Mouse (Mus musculus): ENCODE results near the gene Stam.

Gene Stam

DNA sequence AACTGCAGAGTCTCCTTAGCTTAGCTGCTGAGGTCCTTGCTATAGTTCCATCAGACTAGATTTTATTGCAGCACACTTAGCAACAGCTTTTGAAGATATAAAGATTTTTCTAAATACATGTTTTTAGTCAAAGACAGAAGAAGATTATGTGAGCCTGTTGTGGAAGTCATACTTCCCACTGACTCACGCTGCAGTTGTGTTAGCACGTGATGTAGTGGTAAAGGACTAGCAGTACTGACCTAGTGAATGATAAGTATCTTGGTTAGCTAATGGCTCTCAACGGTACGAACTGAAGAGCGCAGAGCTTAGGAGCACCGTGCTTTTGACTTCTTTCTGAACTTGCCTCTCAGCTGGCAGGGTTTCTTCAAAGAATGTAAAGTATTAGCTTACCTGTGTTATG, 52.5 kb downstream of the Stam start:
- DNase-seq (ENCODE audit: low read depth, low spot score), result no peak

DNA sequence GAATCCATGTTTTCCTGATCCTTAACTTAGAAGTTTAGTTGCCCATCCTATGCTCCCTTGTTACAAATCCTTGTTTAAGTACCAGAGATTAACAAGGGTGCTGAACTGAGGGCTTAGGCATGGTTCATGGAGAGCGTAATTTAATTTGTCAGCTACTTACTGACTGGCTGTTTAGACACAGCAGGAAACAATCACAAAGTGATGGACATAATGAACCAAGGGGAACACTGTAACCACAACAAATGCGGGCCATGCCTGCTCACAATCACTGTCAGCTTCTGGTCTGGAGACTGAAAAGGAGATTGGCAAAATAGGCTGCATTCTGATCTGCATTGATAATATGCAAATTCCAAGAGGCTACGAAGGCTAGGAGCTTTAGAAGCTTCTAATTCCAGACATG, 53.7 kb downstream of the Stam start:
- no peak for DNase-seq (ENCODE audit: low read depth, low spot score)

DNA sequence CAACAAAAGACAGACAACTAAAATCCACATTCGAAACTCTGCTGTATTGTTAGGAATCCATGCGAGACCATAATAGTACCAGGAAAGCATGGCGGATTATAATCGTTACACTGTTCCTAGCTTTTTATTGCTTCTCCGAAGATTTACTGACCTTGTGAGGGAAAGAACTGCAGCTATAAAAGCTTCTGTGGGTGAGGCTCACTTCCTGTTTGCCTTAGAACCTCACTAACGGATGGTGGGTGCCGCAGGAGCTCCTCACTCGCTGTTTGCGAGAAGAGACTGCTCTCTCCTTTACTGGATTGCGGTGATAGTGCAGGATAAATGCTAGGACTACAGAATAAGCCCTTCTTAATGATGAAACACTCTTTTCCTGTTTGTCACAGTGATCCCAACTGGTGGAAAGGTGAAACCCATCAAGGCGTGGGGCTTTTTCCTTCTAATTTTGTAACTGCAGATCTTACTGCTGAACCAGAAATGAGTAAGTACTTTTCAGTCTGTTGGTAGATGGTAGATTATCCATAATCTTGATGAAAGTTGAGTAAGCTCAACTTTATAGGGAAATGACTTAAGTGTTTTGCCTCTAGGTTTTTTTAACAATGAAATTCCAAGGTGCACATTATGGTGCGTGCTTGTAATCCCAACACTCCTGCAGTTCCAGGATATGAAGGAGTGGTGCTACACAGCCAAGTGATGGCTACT, 56.9 kb downstream of the Stam start:
- DNase-seq (ENCODE audit: low read depth, low spot score), result no peak

DNA sequence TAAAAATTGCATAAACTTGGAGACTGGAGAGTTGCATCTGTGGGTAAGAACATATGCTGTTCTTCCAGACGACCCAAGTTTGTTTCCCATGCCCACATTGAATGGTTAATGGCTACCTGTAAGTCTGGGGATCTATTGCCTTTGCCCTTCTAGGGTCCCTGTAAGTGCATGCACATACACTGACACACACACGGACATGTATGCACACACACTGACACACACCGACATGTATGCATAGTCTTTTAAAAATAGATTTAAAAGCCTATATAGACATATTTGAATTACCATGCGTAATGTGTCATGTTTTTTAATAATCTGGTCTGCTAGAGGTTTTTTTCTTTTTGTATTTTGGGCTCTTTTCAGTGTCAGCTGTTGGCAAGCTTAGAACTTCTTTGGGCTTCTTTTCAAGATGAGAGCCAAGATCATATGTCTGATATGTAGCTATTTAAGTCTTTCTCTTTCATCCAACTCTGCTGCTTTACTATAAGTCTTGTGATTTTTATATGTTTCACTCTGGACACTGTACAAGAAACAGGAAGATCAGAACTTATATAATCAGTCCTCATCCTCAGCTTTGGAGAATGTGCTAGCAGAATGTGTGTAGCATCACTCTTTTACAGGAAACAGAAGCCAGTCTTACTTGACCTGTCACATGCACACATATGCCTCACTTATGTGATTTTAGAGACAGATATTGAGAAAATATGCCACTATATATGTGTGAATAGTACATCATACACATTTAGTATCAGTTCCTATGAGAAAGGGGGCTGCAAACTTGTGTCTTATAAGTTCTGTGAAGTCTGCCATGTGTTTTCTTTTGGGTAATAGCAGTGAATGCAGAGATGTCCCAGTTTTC, 58.8 kb downstream of the Stam start:
- no peak for DNase-seq (ENCODE audit: low read depth, low spot score)

DNA sequence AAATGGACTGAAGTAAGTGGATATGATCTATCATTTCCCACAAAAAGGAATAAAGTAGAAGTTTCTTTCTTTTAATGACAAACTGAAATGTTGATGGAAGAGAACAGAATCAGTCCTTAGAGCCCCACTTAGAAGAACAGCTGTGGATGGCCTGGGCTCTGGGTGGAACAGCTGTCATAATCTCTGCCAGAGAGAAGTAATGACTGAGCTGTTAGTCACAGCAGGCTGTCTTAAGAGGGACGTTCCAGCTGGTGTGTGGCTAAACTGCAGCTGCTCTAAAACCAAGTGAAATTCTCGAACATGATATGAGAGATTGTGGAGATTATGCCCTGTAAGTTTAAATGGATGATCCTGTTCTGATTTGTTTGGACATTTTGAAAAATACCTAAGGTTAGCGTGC, 63.0 kb downstream of the Stam start:
- no peak for DNase-seq (ENCODE audit: low read depth, low spot score)

DNA sequence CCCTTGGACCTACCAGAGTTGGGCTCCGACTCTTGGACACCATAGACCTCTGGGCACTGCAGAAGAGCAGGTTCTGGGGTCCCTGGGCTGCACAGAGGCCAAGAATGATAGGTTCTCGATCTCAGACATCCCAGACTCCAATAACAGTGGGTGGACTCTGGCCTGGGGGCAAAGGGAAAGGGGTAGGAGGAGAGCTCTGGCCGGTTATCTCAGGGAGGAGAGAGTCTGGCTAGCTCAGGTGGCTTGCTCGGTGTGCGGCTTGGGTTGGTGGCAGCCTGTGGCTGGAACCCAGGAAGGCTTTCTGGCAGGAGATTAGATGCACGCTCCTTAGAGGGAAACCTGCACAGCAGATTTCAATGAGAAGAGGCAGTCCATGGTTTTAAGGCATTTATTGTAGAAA, 65.7 kb downstream of the Stam start:
- no peak for DNase-seq (ENCODE audit: low read depth, low spot score)

DNA sequence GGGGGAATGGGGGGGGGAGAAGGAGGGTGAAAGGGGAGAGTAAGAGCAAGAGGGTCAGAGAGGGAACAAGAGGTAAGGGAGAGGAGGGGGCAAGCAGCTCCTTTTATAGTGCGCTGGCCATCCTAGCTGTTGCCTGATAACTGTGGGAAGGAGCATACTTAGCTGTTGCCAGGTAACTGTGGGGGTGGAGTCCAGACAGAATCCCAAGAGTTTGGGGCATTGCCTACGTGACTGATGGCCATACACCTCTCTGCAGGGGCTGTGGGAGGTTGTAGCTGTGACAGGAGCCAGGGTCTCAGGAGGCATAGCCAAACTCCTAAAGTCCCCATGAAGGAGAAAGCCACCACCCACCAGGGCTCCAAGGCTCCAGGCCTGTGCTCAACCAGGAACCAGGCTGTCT, 66.1 kb downstream of the Stam start:
- DNase-seq (ENCODE audit: low read depth, low spot score), result peak; percentile 42

DNA sequence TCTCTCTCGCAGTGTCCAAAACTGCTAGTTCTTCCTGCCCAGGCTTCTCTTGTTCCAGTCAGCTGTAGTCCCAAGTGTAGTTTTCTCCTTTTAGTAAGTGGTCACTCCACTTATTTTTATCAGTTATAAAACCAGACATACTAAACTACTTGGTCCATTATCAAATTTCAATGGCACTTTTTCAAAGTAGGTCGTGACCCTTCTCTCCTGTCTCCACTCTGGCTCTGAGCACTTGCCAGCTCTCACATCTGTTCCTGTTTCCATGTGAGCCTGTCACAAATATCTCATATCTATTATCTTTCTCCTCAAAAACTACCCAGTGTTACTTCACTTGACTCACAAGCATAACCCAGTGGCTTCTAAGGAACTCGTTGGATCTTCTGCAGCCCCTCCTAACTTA, 71.4 kb downstream of the Stam start:
- no peak for DNase-seq (ENCODE audit: low read depth, low spot score)

DNA sequence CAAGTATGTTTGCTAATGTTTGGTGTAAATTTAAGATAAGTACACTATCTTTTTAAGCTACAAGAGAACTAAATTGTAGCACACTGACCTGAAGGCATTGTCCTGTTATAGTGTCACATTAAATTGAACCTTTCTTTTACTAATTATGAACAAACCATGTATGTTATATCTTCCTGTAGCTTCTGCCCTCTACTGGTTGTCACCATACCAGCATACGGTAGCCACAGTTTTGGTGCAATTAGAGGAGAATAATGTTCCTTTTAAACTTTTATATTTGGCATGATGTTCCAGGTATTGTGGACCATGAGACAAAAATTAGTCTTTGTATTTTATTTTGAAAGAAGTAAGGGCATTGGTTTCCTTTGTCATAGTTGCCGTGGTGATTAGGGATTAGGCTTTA, 73.0 kb downstream of the Stam start:
- no peak for DNase-seq (ENCODE audit: low read depth, low spot score)

DNA sequence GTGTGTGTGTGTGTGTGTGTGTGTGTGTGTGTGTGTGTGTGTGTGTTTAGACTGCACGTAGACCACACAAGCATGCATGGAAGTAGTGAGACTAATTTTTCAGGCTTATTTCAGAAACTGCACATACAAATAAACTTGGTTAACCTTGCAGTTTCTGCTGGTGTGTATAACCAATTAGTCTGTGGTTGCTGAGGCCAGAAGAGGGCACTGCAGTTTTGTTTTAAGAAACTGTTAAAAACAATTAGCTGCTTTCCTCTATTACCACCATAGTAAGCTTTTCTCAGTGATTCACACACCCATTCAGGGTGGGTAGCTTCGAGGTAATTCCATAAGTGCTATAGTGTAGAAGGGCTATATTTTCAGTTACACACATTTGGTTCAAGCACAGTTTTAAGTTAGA, 76.9 kb downstream of the Stam start:
- no peak for DNase-seq (ENCODE audit: low read depth, low spot score)

DNA sequence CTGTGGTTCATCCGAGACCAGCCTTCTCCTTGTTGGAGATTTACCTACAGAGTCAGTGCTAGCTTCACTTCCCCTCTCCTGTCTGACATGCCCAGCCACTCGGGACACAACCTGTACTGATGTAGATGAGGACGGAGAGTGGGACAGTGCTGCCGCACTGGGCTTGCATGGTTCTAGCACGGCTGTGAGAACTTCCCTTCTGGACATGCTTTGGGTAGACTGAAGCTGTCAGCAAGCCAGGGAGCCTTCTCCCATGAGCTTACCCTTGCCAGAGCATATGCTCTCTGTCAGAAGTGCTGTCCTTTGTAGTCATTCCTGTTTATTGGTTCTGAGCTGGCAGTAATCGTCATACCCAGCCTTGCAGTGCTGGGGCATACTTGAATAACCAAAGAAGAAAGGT, 78.0 kb downstream of the Stam start:
- DNase-seq (ENCODE audit: low read depth, low spot score), result no peak

- DNase-seq (ENCODE audit: low read depth, low spot score), result no peak
Observed at GRCm38 (mm10) chr2:14159047-14159446, 85.1 kb downstream of the Stam start.

- no peak for DNase-seq (ENCODE audit: low read depth, low spot score)
Observed at GRCm38 (mm10) chr2:14159756-14160155, 85.9 kb downstream of the Stam start.

DNA sequence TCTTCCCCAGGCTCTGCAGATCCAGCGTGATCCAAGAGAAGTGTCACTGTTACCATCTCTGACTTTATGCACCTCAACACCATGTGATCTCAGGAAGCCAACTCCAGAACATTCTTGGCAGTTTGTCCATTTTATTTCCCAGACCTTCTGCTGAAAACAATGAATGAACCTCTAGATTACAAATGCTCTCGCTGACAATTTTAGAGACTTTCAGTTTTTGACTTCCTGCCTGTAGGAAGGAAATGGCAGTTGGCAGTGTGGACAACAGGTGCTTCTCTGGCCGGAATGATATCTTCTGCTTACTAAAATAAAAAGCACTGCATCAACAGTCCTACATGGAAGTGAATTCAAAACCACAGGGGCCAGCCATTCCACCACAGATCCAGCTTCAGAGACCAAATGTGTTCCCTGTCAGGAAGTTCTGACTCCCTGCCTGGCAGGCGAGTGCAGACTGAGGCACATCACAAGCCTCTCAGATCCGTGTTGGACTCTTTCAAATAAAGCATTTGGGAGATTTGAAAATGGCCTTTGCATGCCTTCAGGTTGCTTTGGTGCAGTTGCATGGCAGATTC, 90.6 kb downstream of the Stam start:
- DNase-seq (ENCODE audit: low read depth, low spot score), result no peak

DNA sequence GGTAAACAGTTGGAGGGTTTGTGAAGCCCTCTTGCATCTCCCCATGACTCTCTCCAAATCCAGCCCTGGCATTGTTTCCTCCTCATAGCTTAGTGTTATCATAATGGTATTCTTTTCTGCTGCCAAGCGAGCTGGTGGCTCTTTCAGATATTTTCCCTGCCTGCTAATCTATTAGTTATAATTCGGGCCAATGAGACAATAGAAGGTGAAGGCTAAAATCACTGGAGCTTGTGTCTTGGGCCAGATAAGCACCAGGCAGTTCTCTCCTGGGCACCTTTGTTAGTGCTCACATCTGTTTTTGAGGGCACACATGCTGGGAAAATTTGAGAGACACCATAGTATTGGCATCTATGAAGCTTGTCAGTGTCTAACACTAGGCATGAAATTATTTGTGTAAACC, 91.2 kb downstream of the Stam start:
- no peak for DNase-seq (ENCODE audit: low read depth, low spot score)

GRCm38 (mm10) chr2:14165618-14166344, 91.9 kb downstream of the Stam start:
- no peak for DNase-seq (ENCODE audit: low read depth, low spot score)

DNA sequence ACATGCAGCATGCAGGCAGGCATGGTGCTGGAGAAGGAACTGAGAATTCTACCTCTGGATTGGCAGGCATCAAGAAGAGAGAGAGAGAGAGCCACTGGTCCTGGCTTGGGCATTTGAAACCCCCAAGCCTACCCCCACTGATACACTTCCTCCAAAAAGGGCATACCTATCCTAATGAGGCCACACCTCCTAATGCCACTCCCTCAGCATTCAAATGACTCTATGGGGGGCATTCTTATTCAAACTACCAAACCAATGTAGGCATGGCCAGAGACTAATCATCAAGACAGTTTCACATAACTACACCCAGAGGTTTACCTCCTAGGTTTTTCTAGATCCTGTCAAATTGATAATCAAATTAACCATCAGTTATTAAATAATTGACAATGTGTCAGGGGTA, 93.8 kb downstream of the Stam start:
- peak; percentile 57 for DNase-seq (ENCODE audit: low read depth, low spot score)

- DNase-seq (ENCODE audit: low read depth, low spot score), result no peak
Observed at GRCm38 (mm10) chr2:14174334-14174733, 100.4 kb downstream of the Stam start, which contains the start of gene Tmem236. Gene Tmem236 (plus strand): TSS chr2:14174523.

DNA sequence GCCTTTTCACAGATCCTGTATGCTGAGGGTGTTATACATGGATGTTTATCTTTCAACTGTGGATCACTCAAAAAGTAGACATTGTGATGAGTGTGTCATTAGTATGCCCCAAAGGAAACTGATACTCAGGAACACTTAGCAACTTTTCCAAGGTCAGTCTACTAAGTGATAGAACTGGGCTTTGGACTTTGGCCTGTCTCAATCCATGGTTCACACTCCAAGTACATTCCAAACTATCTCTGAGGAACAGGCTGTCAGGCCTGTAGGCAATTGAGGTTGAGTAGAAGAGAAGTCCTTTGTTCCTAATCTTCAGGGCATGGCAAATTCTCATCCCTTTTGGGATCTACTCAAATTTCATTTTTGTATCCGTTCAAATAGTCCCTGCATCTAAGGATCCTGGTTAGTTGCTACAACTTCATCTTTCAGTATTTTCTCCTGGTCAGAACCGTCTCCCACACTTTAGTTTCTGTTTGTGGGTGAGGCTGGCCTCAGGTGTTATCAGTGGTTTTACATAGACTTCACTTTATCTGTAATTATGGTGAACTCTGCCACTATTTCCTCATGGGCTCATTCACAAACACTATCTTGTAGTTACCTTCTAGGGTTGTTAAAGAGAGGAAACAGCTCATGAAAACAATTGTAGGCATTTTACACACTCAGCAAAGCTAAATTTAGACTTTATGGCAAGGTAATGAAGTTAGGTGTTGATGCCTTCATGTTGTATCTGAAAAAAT, 102.7 kb downstream of the Stam start:
- DNase-seq (ENCODE audit: low read depth, low spot score), result no peak

GRCm38 (mm10) chr2:14184375-14184774, 110.5 kb downstream of the Stam start:
- DNase-seq (ENCODE audit: low read depth, low spot score), result no peak

- DNase-seq (ENCODE audit: low read depth, low spot score), result no peak
Observed at GRCm38 (mm10) chr2:14190684-14191083, 116.8 kb downstream of the Stam start.

Measured in ZHBTc4 (cell line).